Mouse (Mus musculus) embryo, embryonic 9.5 days (tissue): ENCODE measurements around the gene Kif23.

Experiments used
- DNase-seq: peaks from one replicate; pipeline ENCODE4 v3.0.0-alpha.2; 2017; ENCODE audit errors: extremely low spot score

Kif23 gene

GRCm38 (mm10) chr9:61947402-61948346, 1.1 kb upstream of the Kif23 start:
- DNase-seq = peak; percentile 82

- no peak for DNase-seq
These were observed 482 bp downstream of the Kif23 start for GRCm38 (mm10) chr9:61945973-61946611.

DNA sequence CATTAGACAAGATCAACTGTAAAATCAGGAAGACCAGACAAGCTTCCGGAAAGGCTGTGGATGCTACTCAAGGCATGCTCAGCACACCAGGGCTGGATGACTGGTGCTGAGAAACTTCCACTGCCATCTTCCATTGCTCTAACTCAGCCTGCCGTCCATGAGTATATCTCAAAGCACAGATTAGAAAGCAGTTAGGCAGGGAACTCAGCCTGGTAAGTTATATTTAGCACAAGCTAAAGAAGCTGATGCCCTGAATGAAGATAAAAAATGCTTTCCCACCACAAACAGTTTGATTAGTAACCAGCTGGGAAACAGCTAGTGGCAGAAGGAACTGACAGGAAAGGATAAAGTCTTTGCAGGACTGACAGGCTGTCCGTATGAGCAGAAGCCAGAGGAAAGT, 5.5 kb downstream of the Kif23 start:
- DNase-seq = no peak

- no peak for DNase-seq
These were observed 13.2 kb downstream of the Kif23 start for GRCm38 (mm10) chr9:61933333-61933732.

DNA sequence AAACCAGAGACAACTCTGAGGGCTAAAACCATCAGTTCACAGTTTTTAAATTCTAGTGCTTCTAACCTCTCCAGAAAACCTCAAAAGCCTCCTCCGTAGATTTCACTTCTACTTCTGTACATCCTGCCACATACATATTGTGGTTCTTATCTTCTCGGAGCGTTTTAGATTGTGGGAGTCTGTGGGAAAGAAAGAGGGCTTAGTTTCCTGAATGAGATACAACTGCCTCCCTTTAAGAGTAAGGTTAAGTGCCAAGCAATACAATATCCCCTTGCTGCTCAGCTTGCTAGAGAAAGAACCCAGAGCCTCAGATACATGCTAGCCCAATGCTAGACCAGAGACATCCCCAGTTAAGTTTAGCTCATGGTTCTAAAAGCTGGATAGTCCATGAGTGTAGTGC, 14.6 kb downstream of the Kif23 start:
- no peak for DNase-seq

- no peak for DNase-seq
These were observed 21.4 kb downstream of the Kif23 start for GRCm38 (mm10) chr9:61925086-61925660.

DNA sequence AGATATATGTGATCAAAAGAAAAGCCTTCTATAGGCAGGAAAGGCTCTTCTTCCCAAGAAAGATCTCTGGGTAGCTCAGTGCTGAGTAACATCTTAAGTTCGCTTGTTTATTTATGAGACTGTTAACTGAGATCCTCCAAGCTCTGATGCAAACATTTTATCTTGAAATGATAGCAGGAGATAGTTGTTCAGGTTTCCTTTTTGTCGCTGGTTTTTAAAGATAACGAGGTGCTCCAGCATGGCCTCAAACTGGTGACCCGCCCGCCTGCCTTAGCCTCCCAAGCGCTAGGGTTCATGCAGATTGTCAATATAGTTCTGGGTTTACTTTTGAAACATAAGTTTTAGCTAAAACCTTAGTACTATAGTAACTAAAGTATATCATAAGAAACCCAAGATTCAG, 26.2 kb downstream of the Kif23 start:
- DNase-seq = no peak

- no peak for DNase-seq
These were observed 27.1 kb downstream of the Kif23 start for GRCm38 (mm10) chr9:61919464-61919863.

DNA sequence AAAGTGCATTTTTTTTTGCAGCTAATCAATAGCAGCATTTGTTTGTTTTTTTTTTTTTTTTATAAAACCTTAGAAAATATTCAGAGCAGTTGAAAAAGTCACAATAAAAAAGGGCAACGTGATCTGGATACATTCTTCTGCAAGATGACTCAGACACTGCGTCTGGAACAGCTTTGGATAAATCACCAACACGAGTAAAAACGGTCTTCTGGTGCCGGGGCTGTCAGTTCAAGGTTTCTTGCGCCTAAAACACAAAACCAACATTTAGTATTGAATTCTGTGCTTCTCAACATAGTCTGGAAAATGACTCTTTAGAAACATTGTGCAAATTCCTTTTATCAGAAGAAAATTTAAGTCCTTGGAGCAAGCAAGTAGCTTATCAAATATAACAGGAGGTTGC, 29.1 kb downstream of the Kif23 start:
- no peak for DNase-seq

DNA sequence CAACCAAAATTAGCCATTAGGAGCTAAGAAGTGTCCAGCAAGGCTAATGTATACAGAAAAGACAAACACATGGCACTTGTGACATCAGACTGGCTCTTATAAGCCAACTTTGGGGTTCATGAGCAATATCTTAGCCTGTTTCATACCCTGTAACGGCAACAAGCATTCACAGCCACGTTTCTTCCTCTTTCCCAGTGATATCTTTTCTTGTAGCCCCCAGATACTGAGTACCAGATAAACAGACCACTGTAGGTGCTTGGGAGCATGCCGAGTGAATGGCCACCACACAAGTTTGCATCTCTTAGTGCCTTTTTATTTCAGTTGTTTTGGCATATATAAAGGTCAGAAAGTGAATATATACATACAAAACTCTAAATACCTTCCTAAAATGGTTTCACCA, 29.6 kb downstream of the Kif23 start:
- no peak for DNase-seq

GRCm38 (mm10) chr9:61915393-61916005, 31.1 kb downstream of the Kif23 start:
- no peak for DNase-seq

GRCm38 (mm10) chr9:61914917-61915300, 31.7 kb downstream of the Kif23 start:
- DNase-seq = no peak

- DNase-seq = peak; percentile 93
These were observed 32.2 kb downstream of the Kif23 start, which contains the start of gene Rplp1 for GRCm38 (mm10) chr9:61914203-61914916. Rplp1 (minus strand) TSS chr9:61914542.

DNA sequence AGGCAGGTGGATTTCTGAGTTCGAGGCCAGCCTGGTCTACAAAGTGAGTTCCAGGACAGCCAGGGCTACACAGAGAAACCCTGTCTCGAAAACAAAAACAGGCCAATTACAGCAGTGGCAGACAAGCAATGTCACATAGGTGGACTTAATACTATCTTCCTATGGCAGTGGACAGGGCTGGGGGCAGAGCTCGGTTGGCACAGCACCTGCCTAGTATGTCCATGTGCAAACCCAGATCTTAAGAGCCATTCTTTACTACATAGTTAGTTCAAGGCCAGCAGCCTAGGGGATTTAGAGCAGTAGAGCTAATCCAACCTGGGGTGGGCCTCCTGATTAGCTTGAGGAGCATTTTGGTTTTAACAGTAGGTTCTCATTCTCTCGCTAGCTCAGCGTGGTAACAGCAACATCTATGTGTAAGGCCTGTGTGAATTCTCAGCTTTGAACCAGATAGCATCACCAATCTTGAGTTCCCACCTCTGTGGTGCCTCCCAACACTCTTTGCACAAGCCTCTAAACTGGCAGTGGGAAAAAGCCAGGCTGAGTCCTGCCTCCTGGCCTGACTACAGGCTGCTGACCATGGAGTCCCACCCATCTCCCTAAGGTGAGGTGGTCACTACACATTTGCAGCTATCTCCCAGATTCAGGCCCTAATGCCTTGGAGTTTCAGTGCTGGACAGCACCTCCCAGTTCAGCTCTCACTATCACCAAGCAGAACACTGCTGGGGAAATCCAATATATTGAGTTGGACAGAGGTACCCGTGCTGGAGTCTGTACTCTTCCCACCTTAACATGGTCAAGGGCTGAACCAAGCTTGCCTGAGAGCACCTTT, 35.1 kb downstream of the Kif23 start:
- DNase-seq = peak; percentile 39

DNA sequence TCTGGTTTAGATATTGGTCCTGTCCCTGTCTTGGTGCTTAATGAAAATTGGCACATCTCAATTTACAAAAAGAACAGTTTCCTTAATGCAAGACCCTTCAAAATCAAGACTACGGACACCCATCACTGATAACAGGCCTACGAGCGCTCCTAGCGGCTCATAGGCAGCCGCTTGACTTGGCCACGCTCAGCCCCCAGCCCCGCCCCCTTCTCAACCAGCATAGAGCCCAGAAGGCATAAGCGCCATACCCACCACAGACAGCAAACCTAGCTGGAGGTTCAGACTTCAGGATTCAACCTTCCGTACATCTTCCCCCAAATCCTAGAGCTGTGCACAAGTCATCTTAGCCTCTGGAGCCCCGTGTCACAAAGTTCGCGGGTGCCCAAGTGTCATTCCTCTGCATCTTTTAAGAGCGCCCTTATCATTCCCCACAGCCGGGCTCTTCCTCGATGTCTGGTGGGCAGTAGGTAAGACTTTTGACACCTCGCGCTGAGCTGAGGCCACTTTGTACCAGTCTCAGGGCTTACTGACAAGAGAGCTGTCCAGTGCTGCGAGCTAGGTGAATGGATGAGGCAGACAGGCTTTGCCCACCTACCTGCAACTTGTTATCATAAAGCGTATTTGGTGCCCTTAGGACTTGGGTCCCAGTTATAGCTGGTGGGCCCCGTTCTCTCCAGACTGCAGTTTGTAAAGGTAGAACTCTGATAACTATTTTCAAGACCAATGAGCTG, 35.9 kb downstream of the Kif23 start:
- peak; percentile 56 for DNase-seq

DNA sequence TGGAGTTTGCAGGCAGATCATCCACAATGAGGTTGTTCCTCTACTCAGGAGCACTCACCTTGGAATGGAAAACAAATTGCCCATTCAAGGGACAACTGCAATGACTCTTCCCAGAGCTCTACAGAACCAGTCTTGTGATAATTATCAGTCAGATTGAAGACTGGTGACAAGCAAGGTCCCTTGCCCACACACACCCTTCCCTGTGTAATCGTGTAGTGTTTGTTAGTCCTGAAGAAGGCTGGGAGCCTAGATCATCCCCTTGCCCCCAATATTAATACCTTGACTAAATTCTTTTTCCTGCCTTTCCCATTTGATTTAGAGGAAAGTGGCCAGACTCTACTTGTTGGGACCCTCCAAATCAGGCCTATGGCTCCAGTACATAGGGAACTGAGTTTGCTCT, 36.9 kb downstream of the Kif23 start:
- no peak for DNase-seq

- no peak for DNase-seq
These were observed 37.7 kb downstream of the Kif23 start for GRCm38 (mm10) chr9:61908832-61909407.

GRCm38 (mm10) chr9:61908341-61908740, 38.2 kb downstream of the Kif23 start:
- DNase-seq = no peak

- no peak for DNase-seq
These were observed 38.8 kb downstream of the Kif23 start for GRCm38 (mm10) chr9:61907621-61908295.
